Mouse (Mus musculus) liver, postnatal 0 days (tissue): ENCODE data around the gene Npy1r. TPM values are rescaled to one million over a fixed set of nuclear protein-coding genes. Genes with fewer than 3 reads are reported as not detected.

Experiments
- ATAC-seq: fragments of 200-750 bp; cut with Nextera tagmentation; 2 replicates; pipeline ENCODE4 v1.8.0; 2017; ENCODE audit warnings: mild to moderate bottlenecking, moderate library complexity
- DNase-seq: peaks from one replicate; pipeline ENCODE4 v3.0.0-alpha.2; 2016
- H3K27ac ChIP-seq: fragments of 300-500 bp; sonication (generic); 2 replicates; pipeline ENCODE4 v1.5.1; 2014; ENCODE audit warnings: antibody characterized with exemption, moderate library complexity, mild to moderate bottlenecking, low read depth
- H3K27me3 ChIP-seq: fragments of 300-500 bp; sonication (generic); 2 replicates; pipeline ENCODE4 v1.6.1; 2014; ENCODE audit warnings: low read length, control low read depth, mixed read lengths; ENCODE audit not compliant: insufficient read depth
- H3K36me3 ChIP-seq: fragments of 300-500 bp; sonication (generic); replicated peaks from 2 replicates; pipeline ENCODE4 v1.6.1; 2014; ENCODE audit warnings: mild to moderate bottlenecking, control low read depth, low read length, moderate library complexity, mixed read lengths; ENCODE audit not compliant: insufficient read depth
- H3K4me1 ChIP-seq: fragments of 300-500 bp; sonication (generic); 2 replicates; pipeline ENCODE4 v1.6.1; 2014; ENCODE audit warnings: antibody characterized with exemption, mild to moderate bottlenecking, control low read depth; ENCODE audit not compliant: insufficient read depth
- H3K4me2 ChIP-seq: fragments of 300-500 bp; sonication (generic); 2 replicates; pipeline ENCODE4 v1.6.1; 2014; ENCODE audit warnings: low read depth, mild to moderate bottlenecking, low read length, moderate library complexity, mixed read lengths
- H3K4me3 ChIP-seq: fragments of 300-500 bp; sonication (generic); 2 replicates; pipeline ENCODE4 v1.5.1; 2014; ENCODE audit warnings: low read depth, low read length
- H3K9ac ChIP-seq: fragments of 300-500 bp; sonication (generic); replicated peaks from 2 replicates; pipeline ENCODE4 v1.6.1; 2014; ENCODE audit warnings: mild to moderate bottlenecking, moderate library complexity
- H3K9me3 ChIP-seq: fragments of 300-500 bp; sonication (generic); 2 replicates; pipeline ENCODE4 v1.6.1; 2016; ENCODE audit warnings: mild to moderate bottlenecking, control low read depth, low read length, mixed read lengths
- CTCF ChIP-seq: sonication (generic); IDR thresholded peaks from 2 replicates; pipeline ENCODE4 v1.5.1; 2016; ENCODE audit warnings: antibody characterized with exemption, low read depth
- EP300 ChIP-seq: IDR thresholded peaks from 2 replicates; pipeline ENCODE4 v1.6.1; 2016; ENCODE audit warnings: antibody characterized with exemption, low read depth, mild to moderate bottlenecking
- WGBS: fragments of 180-500 bp; shearing (Covaris S2); extraction: QIAGEN DNeasy Blood & Tissue Kit; methylation state at CpG from one replicate; pipeline ENCODE4 v1.1.7; 2014; ENCODE audit not compliant: insufficient replicate concordance; 5-methylcytosine and 5-hydroxymethylcytosine counted together
- polyA plus RNA-seq: library from polyadenylated mRNA; unstranded; fragments of >200 nt; fragmentation: Nextera tagmentation; extraction: Ambion mirVana; gene quantifications from 2 replicates; pipeline ENCODE4 v1.2.1, GENCODE M21; 2015

The Npy1r gene
- 0.04 TPM in 1 of 2 replicates, not detected in the other for polyA plus RNA-seq

DNA sequence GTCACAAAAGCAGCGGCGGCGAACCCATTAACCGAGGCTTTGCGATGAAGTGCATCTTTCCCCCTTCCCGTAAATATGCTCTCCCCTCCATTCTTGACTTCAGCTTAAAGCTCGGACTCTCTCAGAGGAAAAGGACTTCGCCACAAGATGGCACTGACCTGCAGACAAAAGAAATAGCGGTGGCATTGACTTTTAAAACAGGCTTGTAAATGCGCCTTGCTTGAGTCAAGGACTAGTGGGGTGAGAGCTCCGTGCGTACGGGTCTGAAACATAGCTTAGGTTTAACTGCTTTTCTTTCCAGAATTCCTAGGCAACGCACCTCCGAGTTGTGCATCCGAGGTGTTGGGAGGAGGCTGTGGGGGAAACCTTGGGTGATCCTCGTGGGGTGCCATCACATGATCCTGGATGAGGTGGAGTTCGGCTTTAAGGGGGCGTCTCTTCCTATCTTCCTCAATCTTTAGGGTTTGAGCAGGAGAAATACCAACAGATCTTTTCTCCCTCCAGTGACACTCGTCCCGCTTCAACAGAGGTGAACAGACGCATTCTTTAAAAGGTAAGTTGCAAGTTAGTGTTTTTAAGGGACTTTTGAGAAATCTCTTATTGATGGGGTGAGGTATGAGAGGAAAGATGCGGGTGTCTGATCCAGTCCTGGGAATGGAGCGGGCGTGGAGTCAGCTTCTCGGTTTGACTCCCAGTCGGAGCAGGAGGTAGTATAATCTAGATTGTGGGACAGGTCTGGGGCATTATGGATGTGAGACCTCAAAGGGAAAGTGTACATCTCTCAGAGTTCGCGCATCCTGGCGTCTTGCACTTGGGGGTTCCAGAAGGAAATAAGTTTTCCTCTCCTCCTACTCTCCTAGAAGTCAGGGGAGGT lies at the start of gene Npy1r:
Npy1r (plus strand) TSS at position 223 of the 874 bp plus-strand sequence.
- 3% methylated on average over 30 of the region's 30 CpGs for WGBS
- Histone ChIP-seq H3K9me3 (no peaks in the 10 kb centered on the region), H3K27ac (no peak within 1 kb of the TSS), H3K36me3 (no peaks in the 10 kb centered on the region), H3K4me2 (peak within 1 kb of the TSS; percentile 19; the same call in 1 of the 2 replicates), H3K27me3 (peaks cover 19% of the 10 kb centered on the region), H3K9ac (no peak within 1 kb of the TSS), H3K4me3 (no peak within 1 kb of the TSS), H3K4me1 (no peaks in the 10 kb centered on the region)
- DNase-seq, result no peak
- ATAC-seq, result no peak
- TF ChIP-seq EP300 (no peak), CTCF (peak; percentile 41)

DNA sequence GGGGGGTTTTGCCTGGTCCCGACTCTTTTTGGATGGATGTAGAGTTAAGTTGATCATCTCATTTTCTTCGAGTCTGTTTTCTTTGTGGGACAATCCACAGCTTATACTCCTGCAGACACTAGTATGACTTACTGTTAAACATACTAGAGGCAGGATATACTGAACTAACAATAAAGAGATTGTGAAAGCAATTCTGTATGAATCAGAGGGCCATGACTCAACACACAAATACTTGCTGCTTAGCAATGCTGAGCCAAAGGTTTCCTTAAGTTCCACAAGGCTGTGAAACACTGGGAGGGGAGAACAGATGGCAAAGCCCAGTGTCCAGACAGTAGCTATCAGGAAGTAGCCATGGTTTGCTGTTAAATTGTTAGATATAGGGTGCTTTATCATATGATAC lies 15.7 kb upstream of the Npy1r start:
- no peak overlapping the region for H3K4me2 ChIP-seq
- no peak overlapping the region for H3K27ac ChIP-seq
- no peaks in the 10 kb centered on the region for H3K36me3 ChIP-seq
- H3K9me3 ChIP-seq, result no peaks in the 10 kb centered on the region
- no peak overlapping the region for H3K4me3 ChIP-seq
- DNase-seq (no peak), ATAC-seq (no peak)
- no peak overlapping the region for H3K9ac ChIP-seq
- no peaks in the 10 kb centered on the region for H3K4me1 ChIP-seq
- TF ChIP-seq EP300 (no peak), CTCF (no peak)
- H3K27me3 ChIP-seq, result no peaks in the 10 kb centered on the region
- 79% methylated on average over 2 of the region's 2 CpGs for WGBS

DNA sequence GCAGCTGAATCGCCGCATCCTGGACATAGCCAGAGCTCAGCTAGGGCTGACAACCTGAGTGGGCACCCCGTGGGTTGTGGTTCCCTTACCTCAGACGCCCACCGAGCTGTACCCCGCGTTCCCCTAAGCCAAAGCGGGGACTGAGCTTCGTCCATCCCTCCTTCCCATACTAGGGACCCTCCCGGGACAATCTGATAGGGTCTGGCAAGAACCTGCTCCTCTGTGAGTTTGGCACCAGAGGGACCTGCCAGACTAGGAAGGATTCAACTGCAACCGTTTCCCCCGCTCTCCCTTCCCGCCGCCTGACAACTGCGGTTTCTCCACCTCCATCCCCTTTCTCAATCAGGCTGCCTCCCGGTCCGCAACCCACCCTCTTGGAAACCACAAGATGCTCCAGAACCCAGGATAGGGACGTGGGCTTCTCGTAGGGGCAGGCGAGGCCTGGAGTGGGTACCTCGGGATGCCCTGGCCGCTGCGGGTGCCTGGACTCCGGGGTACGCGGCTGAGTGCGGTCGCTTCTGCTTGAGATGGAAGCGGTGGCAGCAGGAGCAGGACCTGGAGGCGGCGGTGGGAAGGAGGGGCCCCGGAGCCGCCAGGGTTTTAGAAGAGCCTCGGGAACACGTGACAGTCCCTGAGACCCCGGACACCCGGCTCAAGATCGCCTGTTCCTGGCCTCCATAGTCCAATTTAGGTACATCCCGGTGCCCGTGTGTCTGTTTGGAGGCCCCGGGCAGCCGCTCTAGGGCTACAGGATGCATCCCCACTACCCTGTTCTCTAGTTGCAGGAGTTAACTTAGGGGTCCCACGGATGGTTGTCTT lies 9.3 kb upstream of the Npy1r start, which contains the start of gene Npy5r:
Npy5r (minus strand) TSS at position 618 of the 819 bp plus-strand sequence.
- no peaks in the 10 kb centered on the region for H3K4me1 ChIP-seq
- H3K9me3 ChIP-seq, result no peaks in the 10 kb centered on the region
- DNase-seq (no peak), ATAC-seq (no peak)
- 0 out of 2 replicates have a peak, but pooled peaks cover 9% of the 10 kb centered on the region for H3K27me3 ChIP-seq
- H3K27ac ChIP-seq, result no peak within 1 kb of the TSS
- TF ChIP-seq CTCF, result no peak
- WGBS, result 4% methylated on average over 43 of the region's 43 CpGs
- peak within 1 kb of the TSS; percentile 38; the same call in 1 of the 2 replicates for H3K4me2 ChIP-seq
- H3K36me3 ChIP-seq, result no peaks in the 10 kb centered on the region
- no peak within 1 kb of the TSS for H3K4me3 ChIP-seq
- no peak within 1 kb of the TSS for H3K9ac ChIP-seq

DNA sequence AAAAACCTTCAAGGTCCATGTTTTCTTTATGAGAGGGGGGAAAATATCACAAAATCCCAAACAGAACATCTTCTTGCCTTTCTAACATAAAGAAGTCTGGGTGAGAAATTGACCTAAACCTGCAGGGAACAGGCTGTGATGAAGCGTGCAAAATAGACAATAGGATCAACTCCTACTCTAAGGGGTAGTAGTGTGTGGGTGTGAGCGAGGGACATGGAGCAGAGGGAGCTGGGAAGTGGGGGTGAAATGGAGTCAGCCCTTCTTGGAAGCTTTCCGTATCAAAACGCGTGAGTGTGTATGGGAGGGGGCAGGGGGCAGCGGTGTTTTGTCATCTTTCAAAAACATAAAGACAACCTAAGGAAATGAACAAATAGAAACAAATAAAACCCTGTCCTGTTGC lies 8.6 kb upstream of the Npy1r start:
- ATAC-seq (no peak), DNase-seq (no peak)
- no peak overlapping the region for H3K9ac ChIP-seq
- no peaks in the 10 kb centered on the region for H3K36me3 ChIP-seq
- no peak for TF ChIP-seq EP300
- no peak for TF ChIP-seq CTCF
- H3K27ac ChIP-seq, result no peak overlapping the region
- H3K4me1 ChIP-seq, result no peaks in the 10 kb centered on the region
- H3K4me2 ChIP-seq, result no peak overlapping the region
- no peaks in the 10 kb centered on the region for H3K9me3 ChIP-seq
- H3K4me3 ChIP-seq, result no peak overlapping the region
- WGBS, result 55% methylated on average over 6 of the region's 6 CpGs
- 0 out of 2 replicates have a peak, but pooled peaks cover 9% of the 10 kb centered on the region for H3K27me3 ChIP-seq

DNA sequence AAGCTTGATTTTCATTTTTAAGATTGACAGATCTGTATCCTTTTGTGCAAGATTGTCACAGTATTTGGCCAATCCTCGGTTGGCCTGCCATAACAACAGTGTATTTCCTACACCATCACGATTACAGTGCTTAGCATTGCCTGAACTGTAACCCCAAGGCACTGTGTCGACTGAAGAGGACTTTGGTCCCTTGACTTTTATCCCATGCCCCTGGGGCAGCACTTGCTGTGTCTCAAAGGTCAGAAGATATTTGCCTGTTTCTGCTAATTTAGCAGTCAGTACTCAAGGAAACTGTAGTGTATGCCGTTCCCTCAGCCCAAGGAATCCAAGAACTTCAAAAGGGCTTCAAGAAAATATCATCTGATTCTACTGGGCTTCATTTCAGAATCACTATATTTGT lies 8.2 kb upstream of the Npy1r start:
- H3K4me3 ChIP-seq, result no peak overlapping the region
- no peak for DNase-seq
- H3K4me1 ChIP-seq, result no peaks in the 10 kb centered on the region
- H3K36me3 ChIP-seq, result no peaks in the 10 kb centered on the region
- 0 out of 2 replicates have a peak, but pooled peaks cover 9% of the 10 kb centered on the region for H3K27me3 ChIP-seq
- no peak overlapping the region for H3K9ac ChIP-seq
- WGBS, result 47% methylated on average over 4 of the region's 4 CpGs
- no peak overlapping the region for H3K4me2 ChIP-seq
- no peak overlapping the region for H3K27ac ChIP-seq
- no peak for ATAC-seq
- TF ChIP-seq CTCF, result no peak
- TF ChIP-seq EP300, result no peak
- no peaks in the 10 kb centered on the region for H3K9me3 ChIP-seq

DNA sequence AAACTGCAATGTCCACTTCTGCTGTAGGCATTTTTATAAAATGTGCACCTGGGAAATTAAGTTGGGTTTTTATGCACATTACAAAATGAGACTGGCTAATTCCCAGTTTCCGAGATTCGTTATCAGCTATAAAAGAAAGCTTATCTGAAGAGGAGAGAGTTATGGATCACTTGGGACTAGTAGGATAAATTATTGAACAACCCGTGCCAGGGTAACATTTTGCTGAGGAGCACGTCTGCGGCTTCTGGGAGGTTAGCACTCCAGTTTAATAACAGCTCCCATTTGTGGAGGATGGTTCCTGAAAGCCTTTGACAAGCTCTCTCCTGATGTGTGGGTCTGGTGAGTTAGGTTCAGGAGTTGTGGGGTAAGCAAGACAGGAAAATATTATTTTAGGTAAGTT lies 6.6 kb upstream of the Npy1r start:
- no peak overlapping the region for H3K9ac ChIP-seq
- TF ChIP-seq CTCF (no peak), EP300 (no peak)
- H3K36me3 ChIP-seq, result no peaks in the 10 kb centered on the region
- DNase-seq, result no peak
- no peak overlapping the region for H3K27ac ChIP-seq
- no peak for ATAC-seq
- WGBS, result 62% methylated on average over 5 of the region's 5 CpGs
- no peaks in the 10 kb centered on the region for H3K9me3 ChIP-seq
- H3K27me3 ChIP-seq, result 0 out of 2 replicates have a peak, but pooled peaks cover 9% of the 10 kb centered on the region
- no peak overlapping the region for H3K4me3 ChIP-seq
- H3K4me1 ChIP-seq, result no peaks in the 10 kb centered on the region
- no peak overlapping the region for H3K4me2 ChIP-seq
